ENCODE assay signal across 7 mouse cellular contexts in genomic region chr1:89580031-89580998, GRCm38 (mm10).
DNase-seq lines count a peak whose midpoint lies in the region; ATAC-seq and TF ChIP-seq lines count a peak whose summit lies in the region.

No protein-coding gene starts in this region.

- no peaks in the 10 kb centered on the region for H3K9me3 ChIP-seq in limb, embryonic 12.5 days
- no peaks in the 10 kb centered on the region for H3K9me3 ChIP-seq in midbrain, embryonic 14.5 days (ENCODE audit: control insufficient read depth, low read length)
- H3K9me3 ChIP-seq in stomach, postnatal 0 days (ENCODE audit: control insufficient read depth, low read length), result no peaks in the 10 kb centered on the region

- H3K27me3 ChIP-seq in kidney, adult 2 months (replicated peaks; ENCODE audit: control insufficient read depth, insufficient read depth, low read length), result no peaks in the 10 kb centered on the region
- H3K27me3 ChIP-seq in limb, embryonic 12.5 days, result peaks cover 29% of the 10 kb centered on the region
- H3K27me3 ChIP-seq in midbrain, embryonic 14.5 days (ENCODE audit: control insufficient read depth, insufficient read depth, low read length), result no peaks in the 10 kb centered on the region
- no peaks in the 10 kb centered on the region for H3K27me3 ChIP-seq in stomach, postnatal 0 days (ENCODE audit: control insufficient read depth, insufficient read depth, low read length)

- H3K4me3 ChIP-seq in bone marrow, adult 2 months (replicated peaks; ENCODE audit: control insufficient read depth, low read depth, low read length), result peak overlapping the region; percentile 43
- H3K4me3 ChIP-seq in kidney, adult 2 months (ENCODE audit: insufficient read depth, low read depth, low read length), result peak overlapping the region; percentile 49
- peak overlapping the region; percentile 74 for H3K4me3 ChIP-seq in limb, embryonic 12.5 days (replicated peaks)
- H3K4me3 ChIP-seq in midbrain, embryonic 14.5 days (replicated peaks; ENCODE audit: low read depth, low read length), result peak overlapping the region; percentile 93
- H3K4me3 ChIP-seq in stomach, postnatal 0 days (ENCODE audit: low read depth, low read length), result peak overlapping the region; percentile 64

- TF ChIP-seq EP300 in stomach, postnatal 0 days (optimal IDR thresholded peaks at IDR 0.05), result no peak

- no peak for TF ChIP-seq CTCF in bone marrow, adult 2 months (IDR thresholded peaks at IDR 0.05; ENCODE audit: control insufficient read depth, insufficient read depth, low read length)
- no peak for TF ChIP-seq CTCF in kidney, adult 2 months (conservative IDR thresholded peaks at IDR 0.05; ENCODE audit: insufficient read depth, insufficient read length, low read depth, low read length)
- TF ChIP-seq CTCF in stomach, postnatal 0 days (IDR thresholded peaks at IDR 0.05; ENCODE audit: low read depth), result peak; percentile 43; the same call in 1 of the 2 replicates

- H3K27ac ChIP-seq in bone marrow, adult 2 months (ENCODE audit: control insufficient read depth, insufficient read depth, low read depth, low read length, poor library complexity), result peak overlapping the region; percentile 69
- no peak overlapping the region for H3K27ac ChIP-seq in kidney, adult 2 months (ENCODE audit: insufficient read depth, low read depth, low read length)
- H3K27ac ChIP-seq in limb, embryonic 12.5 days, result peak overlapping the region; percentile 41; the same call in 1 of the 2 replicates
- peak overlapping the region; percentile 97 for H3K27ac ChIP-seq in midbrain, embryonic 14.5 days (replicated peaks; ENCODE audit: low read depth, low read length)
- peak overlapping the region; percentile 61 for H3K27ac ChIP-seq in stomach, postnatal 0 days (replicated peaks)

- under 1% methylated on average over 143 of the region's 146 CpGs for WGBS in bone marrow, adult 2 months
- 2% methylated on average over 146 of the region's 146 CpGs for WGBS in kidney, adult 2 months
- WGBS in limb, embryonic 12.5 days, result under 1% methylated on average over 140 of the region's 146 CpGs
- under 1% methylated on average over 135 of the region's 146 CpGs for WGBS in midbrain, embryonic 14.5 days
- WGBS in stomach, postnatal 0 days, result under 1% methylated on average over 92 of the region's 146 CpGs

- no peaks in the 10 kb centered on the region for H3K36me3 ChIP-seq in kidney, adult 2 months (ENCODE audit: control insufficient read depth, insufficient read depth, low read length)
- H3K36me3 ChIP-seq in limb, embryonic 12.5 days, result no peaks in the 10 kb centered on the region
- no peaks in the 10 kb centered on the region for H3K36me3 ChIP-seq in midbrain, embryonic 14.5 days (ENCODE audit: control insufficient read depth, insufficient read depth, low read length)
- no peaks in the 10 kb centered on the region for H3K36me3 ChIP-seq in stomach, postnatal 0 days (ENCODE audit: control insufficient read depth, insufficient read depth, low read length)

- peaks cover 4% of the 10 kb centered on the region for H3K4me1 ChIP-seq in bone marrow, adult 2 months (ENCODE audit: control insufficient read depth, insufficient read depth, low read length)
- peaks cover 17% of the 10 kb centered on the region for H3K4me1 ChIP-seq in kidney, adult 2 months (ENCODE audit: control insufficient read depth, insufficient read depth, low read length)
- peaks cover 45% of the 10 kb centered on the region for H3K4me1 ChIP-seq in limb, embryonic 12.5 days (replicated peaks)
- H3K4me1 ChIP-seq in midbrain, embryonic 14.5 days (ENCODE audit: control insufficient read depth, insufficient read depth, low read length), result peaks cover 83% of the 10 kb centered on the region
- no peaks in the 10 kb centered on the region; the same call in none of the 2 replicates for H3K4me1 ChIP-seq in stomach, postnatal 0 days (replicated peaks; ENCODE audit: control insufficient read depth, insufficient read depth)

- H3K4me2 ChIP-seq in limb, embryonic 12.5 days, result peak overlapping the region; percentile 100
- peak overlapping the region; percentile 95 for H3K4me2 ChIP-seq in midbrain, embryonic 14.5 days (ENCODE audit: low read length)
- peak overlapping the region; percentile 98 for H3K4me2 ChIP-seq in stomach, postnatal 0 days (replicated peaks; ENCODE audit: low read depth)

- H3K9ac ChIP-seq in limb, embryonic 12.5 days (replicated peaks), result peak overlapping the region; percentile 70
- H3K9ac ChIP-seq in midbrain, embryonic 14.5 days (replicated peaks; ENCODE audit: low read length), result peak overlapping the region; percentile 96
- H3K9ac ChIP-seq in stomach, postnatal 0 days (ENCODE audit: low read length), result peak overlapping the region; percentile 64

- DNase-seq in embryo, embryonic 9.5 days (ENCODE audit: extremely low spot score), result peak; percentile 82
- DNase-seq in heart, adult 11 months, result peak; percentile 99
- DNase-seq in kidney, adult 2 months, result peak; percentile 78
- peak; percentile 96 for DNase-seq in midbrain, embryonic 14.5 days
- DNase-seq in stomach, postnatal 0 days (ENCODE audit: low spot score), result peak; percentile 87

- peak; percentile 64 for ATAC-seq in limb, embryonic 12.5 days (ENCODE audit: insufficient number of reproducible peaks, insufficient read depth, low FRiP score, low TSS enrichment, low read depth)
- peak; percentile 76 for ATAC-seq in midbrain, embryonic 14.5 days (ENCODE audit: low FRiP score, low TSS enrichment)
- peak; percentile 80 for ATAC-seq in stomach, postnatal 0 days (ENCODE audit: low FRiP score, low TSS enrichment)

- no peak for TF ChIP-seq POLR2A in bone marrow, adult 2 months (IDR thresholded peaks at IDR 0.05; ENCODE audit: borderline replicate concordance, control insufficient read depth, low read depth, low read length)
- no peak for TF ChIP-seq POLR2A in kidney, adult 2 months (IDR thresholded peaks at IDR 0.05; ENCODE audit: low read depth, low read length)

Comparison
In these comparisons a context has a peak if more than half of its experiments do, and no peak if none do; other contexts are left out.
1. H3K4me3 ChIP-seq: peak in every context shown above with its lines; median percentile 93 in midbrain, embryonic 14.5 days; 74 in limb, embryonic 12.5 days; 64 in stomach, postnatal 0 days; 49 in kidney, adult 2 months; 43 in bone marrow, adult 2 months.